Mouse (Mus musculus) heart, embryonic 15.5 days (tissue): ENCODE measurements around the gene Pnldc1. TPM values are rescaled to one million over a fixed set of nuclear protein-coding genes. Genes with fewer than 3 reads are reported as not detected.
"Not testable (repeated sequence)": the region's sequence is repeated elsewhere in the genome, so short reads cannot be mapped to it uniquely, and the experiment has no call there.

ENCODE experiments used
- ATAC-seq: fragments of 200-750 bp; cut with Nextera tagmentation; replicated peaks from 2 replicates; pipeline ENCODE4 v1.8.0; 2017; ENCODE audit warnings: low read depth, moderate TSS enrichment; ENCODE audit not compliant: insufficient number of reproducible peaks, insufficient read depth, low FRiP score
- H3K27ac ChIP-seq: fragments of 300-500 bp; sonication (generic); 2 replicates; pipeline ENCODE4 v1.5.1; 2015; ENCODE audit warnings: mild to moderate bottlenecking, inconsistent platforms
- H3K27me3 ChIP-seq: fragments of 300-500 bp; sonication (generic); 2 replicates; pipeline ENCODE4 v1.6.1; 2015; ENCODE audit warnings: inconsistent platforms
- H3K36me3 ChIP-seq: fragments of 300-500 bp; sonication (generic); 2 replicates; pipeline ENCODE4 v1.6.1; 2015; ENCODE audit warnings: mild to moderate bottlenecking, inconsistent platforms
- H3K4me1 ChIP-seq: fragments of 300-500 bp; sonication (generic); replicated peaks from 2 replicates; pipeline ENCODE4 v1.6.1; 2015; ENCODE audit warnings: inconsistent platforms
- H3K4me2 ChIP-seq: fragments of 300-500 bp; sonication (generic); 2 replicates; pipeline ENCODE4 v1.6.1; 2015; ENCODE audit warnings: inconsistent platforms, mild to moderate bottlenecking, moderate library complexity
- H3K4me3 ChIP-seq: fragments of 300-500 bp; sonication (generic); 2 replicates; pipeline ENCODE4 v1.5.1; 2015; ENCODE audit warnings: mild to moderate bottlenecking, inconsistent platforms
- H3K9ac ChIP-seq: fragments of 300-500 bp; sonication (generic); 2 replicates; pipeline ENCODE4 v1.6.1; 2015; ENCODE audit warnings: mild to moderate bottlenecking, inconsistent platforms
- H3K9me3 ChIP-seq: fragments of 300-500 bp; sonication (generic); replicated peaks from 2 replicates; pipeline ENCODE4 v1.6.1; 2016; ENCODE audit warnings: inconsistent platforms
- WGBS: fragments of 180-500 bp; shearing (Covaris S2); methylation state at CpG from one replicate; pipeline ENCODE4 v1.1.7; 2015; ENCODE audit warnings: mixed read lengths; 5-methylcytosine and 5-hydroxymethylcytosine counted together
- polyA plus RNA-seq: library from polyadenylated mRNA; unstranded; fragments of >200 nt; fragmentation: Nextera tagmentation; extraction: Ambion mirVana; gene quantifications from 2 replicates; pipeline ENCODE4 v1.2.1, GENCODE M21; 2015

Pnldc1 gene
- polyA plus RNA-seq, 1 experiment from 2014 or later, result 0.77 TPM

DNA sequence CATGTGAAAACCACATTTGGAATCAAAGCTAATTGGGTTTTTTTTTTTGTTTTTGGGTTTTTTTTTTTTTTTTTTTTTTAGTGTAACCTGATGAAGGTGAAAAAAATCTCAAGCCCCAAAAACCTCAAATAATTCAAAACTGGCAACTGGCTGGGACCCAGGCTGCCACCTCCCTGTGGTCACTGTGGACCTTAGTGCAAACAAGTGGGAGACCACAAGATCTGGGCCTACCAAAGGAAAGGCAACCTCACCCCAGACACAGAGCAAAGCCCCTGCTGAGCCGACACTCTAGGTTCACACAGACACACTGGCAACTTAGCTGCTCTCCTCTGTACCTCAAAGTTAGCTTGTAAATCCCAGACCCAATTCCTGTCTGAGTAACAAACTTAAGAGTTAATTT is 5.7 kb downstream of the Pnldc1 start:
- ATAC-seq, result no peak
- no peak overlapping the region for H3K4me3 ChIP-seq
- H3K36me3 ChIP-seq, result peaks cover 12% of the 10 kb centered on the region; the same call in 1 of the 2 replicates
- no peak overlapping the region for H3K27ac ChIP-seq
- H3K9ac ChIP-seq, result no peak overlapping the region
- 90% methylated on average over 1 of the region's 1 CpGs for WGBS
- no peak overlapping the region for H3K4me2 ChIP-seq
- no peaks in the 10 kb centered on the region for H3K27me3 ChIP-seq
- H3K4me1 ChIP-seq, result no peaks in the 10 kb centered on the region
- no peaks in the 10 kb centered on the region for H3K9me3 ChIP-seq

DNA sequence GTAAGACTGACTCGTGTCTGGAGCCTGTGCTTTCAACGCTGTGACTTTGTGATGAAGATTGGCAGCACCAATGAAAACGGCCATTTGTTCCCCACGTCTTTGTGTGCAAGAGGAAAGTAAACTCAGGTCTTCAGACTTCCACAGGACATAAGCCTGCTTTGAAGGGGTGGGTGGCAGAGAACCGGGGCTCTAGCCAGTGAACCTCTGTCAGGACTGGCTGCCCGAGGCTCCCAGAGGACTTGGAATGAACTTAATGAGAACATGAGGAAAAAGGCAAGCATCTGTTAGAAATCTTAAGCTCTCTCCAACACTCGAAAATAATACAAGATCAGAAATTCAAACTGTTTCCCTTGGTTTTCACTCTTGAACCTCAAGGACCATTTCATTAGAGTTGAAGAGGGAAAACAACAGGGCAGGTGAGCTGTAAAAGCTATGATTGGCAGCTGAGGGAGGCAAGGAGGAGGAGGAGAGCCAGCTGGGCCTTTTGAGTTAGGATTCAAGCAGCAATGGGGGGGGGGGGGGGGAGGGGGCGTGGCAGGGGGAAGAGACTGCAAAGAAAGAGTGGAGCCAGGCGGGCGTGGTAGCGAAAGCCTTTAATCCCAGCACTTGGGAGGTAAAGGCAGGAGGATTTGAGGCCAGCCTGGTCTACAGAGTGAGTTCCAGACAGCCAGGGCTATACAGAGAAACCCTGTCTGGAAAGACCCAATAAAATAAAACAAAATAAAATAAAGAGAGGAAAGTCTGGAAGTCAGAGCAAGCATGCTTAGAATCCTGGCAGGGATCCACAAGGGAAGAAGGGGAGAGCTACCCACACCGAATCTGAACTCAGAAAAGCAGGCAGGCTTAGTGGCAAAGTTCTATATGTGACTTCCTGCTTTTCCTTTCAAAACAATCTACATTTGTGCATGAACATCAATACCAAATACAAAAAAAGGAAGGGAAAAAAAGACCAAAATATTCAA is 6.4 kb downstream of the Pnldc1 start:
- Histone ChIP-seq H3K4me3 (no peak overlapping the region), H3K36me3 (peaks cover 15% of the 10 kb centered on the region; the same call in 1 of the 2 replicates), H3K4me2 (no peak overlapping the region), H3K27me3 (no peaks in the 10 kb centered on the region), H3K27ac (no peak overlapping the region), H3K4me1 (no peaks in the 10 kb centered on the region), H3K9me3 (no peaks in the 10 kb centered on the region), H3K9ac (no peak overlapping the region)
- 63% methylated on average over 11 of the region's 12 CpGs for WGBS
- ATAC-seq, result no peak

DNA sequence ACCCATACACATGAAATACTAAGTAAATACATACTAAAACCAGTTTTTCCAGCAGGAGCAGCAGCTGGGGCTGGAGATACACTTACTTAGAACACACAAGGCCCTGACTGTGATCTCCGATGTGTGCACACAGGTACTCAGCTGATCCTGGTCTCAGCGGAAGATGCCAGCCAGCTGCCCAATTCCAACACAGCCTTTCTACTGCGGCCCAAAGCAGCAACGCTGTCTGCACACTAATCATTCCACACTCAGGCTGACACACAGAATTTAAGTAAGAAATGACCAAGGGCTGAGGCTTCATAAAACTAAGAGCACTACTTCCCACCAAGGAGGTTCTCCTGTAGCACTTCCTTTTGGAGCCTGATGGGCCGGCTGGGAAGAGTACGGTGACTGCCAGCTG is 7.7 kb downstream of the Pnldc1 start:
- Histone ChIP-seq H3K4me3 (no peak overlapping the region), H3K27me3 (no peaks in the 10 kb centered on the region), H3K4me1 (no peaks in the 10 kb centered on the region), H3K27ac (no peak overlapping the region), H3K4me2 (no peak overlapping the region), H3K9ac (no peak overlapping the region), H3K36me3 (peaks cover 15% of the 10 kb centered on the region; the same call in 1 of the 2 replicates), H3K9me3 (no peaks in the 10 kb centered on the region)
- no peak for ATAC-seq
- 92% methylated on average over 6 of the region's 6 CpGs for WGBS

DNA sequence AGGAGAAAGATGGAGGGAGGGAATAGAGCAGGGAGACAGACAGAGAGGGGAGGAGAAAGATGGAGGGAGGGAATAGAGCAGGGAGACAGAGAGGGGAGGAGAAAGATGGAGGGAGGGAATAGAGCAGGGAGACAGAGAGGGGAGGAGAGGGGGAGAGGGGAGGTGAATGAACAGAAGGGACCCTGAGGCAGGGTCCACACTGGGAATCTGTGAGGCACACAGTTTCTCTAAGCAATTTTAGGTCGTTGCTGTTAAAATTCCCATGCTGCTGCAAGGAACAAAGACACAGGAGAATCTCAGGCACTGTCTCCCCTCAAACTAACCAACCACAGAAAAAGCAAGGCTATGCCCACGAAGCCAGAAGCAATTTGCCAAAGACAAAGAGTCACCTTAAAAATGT is 11.4 kb downstream of the Pnldc1 start:
- 47% methylated on average over 2 of the region's 2 CpGs for WGBS
- peaks cover 15% of the 10 kb centered on the region; the same call in 1 of the 2 replicates for H3K36me3 ChIP-seq
- ATAC-seq, result not testable (repeated sequence)

DNA sequence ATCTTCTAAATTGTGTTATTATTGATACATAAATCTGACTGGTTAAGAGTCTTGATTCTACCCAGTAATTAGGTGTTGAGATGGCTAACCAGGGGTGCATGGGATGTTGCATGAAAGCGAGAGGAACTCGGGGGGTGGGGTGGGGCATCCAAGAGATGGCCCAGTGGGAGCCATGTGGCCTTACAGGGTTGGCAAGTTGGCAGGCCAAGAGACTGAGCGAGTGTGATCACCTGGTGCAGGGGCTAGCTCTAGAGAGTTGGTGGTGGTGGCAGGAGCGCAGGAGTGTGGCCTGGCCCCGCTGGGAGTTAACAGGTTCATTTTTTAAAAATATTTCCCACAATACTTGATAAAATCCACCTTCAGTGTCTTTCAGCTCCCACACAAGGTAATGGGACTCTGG is 12.4 kb downstream of the Pnldc1 start:
- Histone ChIP-seq H3K9ac (no peak overlapping the region), H3K36me3 (peaks cover 14% of the 10 kb centered on the region; the same call in 1 of the 2 replicates), H3K4me2 (no peak overlapping the region), H3K4me3 (no peak overlapping the region), H3K9me3 (no peaks in the 10 kb centered on the region), H3K27ac (no peak overlapping the region), H3K27me3 (no peaks in the 10 kb centered on the region), H3K4me1 (no peaks in the 10 kb centered on the region)
- no peak for ATAC-seq
- WGBS, result 90% methylated on average over 5 of the region's 5 CpGs

More for the DNA sequence above, 11.4 kb downstream of the Pnldc1 start:
- H3K9me3 ChIP-seq, H3K4me2 ChIP-seq, H3K4me1 ChIP-seq, H3K9ac ChIP-seq, H3K4me3 ChIP-seq, H3K27ac ChIP-seq, H3K27me3 ChIP-seq: not testable (repeated sequence)

DNA sequence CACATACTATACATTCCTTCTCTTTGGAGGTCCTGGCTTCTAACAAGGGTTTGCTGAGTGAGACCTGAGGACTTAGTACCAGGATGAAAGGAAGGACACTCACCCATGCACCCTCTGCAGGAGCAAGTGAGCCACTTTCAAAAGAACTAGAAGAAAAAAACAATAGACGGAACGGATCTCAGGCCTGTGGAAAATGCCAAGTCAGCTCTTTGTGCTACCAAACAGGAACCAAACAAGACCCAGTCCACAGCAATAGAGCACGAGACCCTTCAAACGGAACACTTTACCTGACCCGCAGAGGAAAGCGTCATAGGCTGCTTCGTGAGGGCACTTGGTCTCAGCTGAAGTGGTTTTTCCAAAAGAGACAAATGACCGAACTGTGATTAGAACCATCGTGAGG is 18.0 kb downstream of the Pnldc1 start:
- ATAC-seq, result no peak
- Histone ChIP-seq H3K27ac (no peak overlapping the region), H3K4me2 (no peak overlapping the region), H3K9me3 (no peaks in the 10 kb centered on the region), H3K4me3 (no peak overlapping the region), H3K9ac (no peak overlapping the region), H3K27me3 (no peaks in the 10 kb centered on the region), H3K4me1 (peaks cover 8% of the 10 kb centered on the region), H3K36me3 (0 out of 2 replicates have a peak, but pooled peaks cover 3% of the 10 kb centered on the region)
- WGBS, result 74% methylated on average over 9 of the region's 9 CpGs

DNA sequence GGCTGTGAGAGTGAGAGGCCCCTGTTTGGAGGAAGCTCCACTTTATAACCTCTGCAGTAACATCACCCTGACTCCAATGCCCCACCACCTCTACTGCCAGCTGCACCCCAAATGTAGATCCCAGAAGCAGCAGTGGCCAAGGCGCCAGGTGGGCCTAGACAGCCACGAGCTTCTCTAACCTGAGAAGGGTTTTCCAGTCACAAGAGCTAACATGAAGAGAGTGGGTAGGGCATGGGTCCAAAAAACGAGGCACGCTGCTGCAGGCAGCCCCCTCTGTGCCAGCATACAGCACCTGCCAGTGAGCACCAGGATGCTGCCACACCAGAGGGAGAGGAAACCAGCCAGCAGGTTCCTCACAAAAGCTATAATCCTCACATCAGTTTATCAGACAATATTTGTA is 19.0 kb downstream of the Pnldc1 start:
- WGBS, result 82% methylated on average over 4 of the region's 4 CpGs
- peaks cover 16% of the 10 kb centered on the region for H3K4me1 ChIP-seq
- ATAC-seq, result no peak

DNA sequence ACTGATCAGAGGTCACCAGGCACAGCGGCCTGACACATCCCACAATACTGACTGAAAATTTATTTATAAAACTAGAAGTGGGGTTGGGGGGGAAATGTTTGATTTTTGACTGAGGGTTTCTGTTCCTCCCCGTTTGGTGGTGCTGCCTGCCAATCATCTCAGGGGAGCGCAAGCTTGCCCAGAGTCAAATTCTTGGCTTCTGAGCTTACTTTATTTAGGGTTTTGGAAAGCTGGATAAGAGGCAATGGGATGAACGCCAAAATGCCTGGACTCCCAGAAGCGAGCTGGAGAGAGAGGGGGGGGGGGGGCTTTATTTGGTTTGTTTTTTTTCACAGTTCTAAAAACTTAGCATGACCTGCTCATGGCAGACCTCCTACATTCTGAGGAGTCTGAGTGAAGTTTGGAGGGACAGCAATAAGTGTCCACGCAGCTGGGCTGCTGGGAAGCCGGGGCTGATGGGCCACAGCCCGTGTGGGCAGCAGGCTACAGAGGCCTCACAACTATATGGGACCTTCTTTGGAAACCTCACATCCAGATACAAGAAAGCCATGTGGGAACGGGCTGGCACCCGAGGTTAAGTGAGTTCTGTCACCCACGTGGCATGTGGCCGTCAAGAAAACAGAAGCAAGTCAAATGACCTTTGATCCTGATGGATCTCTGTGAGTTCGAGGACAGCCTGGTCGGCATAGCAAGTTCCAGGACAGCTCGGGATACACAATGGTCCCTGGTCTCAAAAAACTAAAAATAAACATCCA is 22.8 kb downstream of the Pnldc1 start:
- 52% methylated on average over 15 of the region's 15 CpGs for WGBS
- 0 out of 2 replicates have a peak, but pooled peaks have one; percentile 45 for ATAC-seq
- H3K27ac ChIP-seq, result peak overlapping the region; percentile 74

More for the DNA sequence above, 19.0 kb downstream of the Pnldc1 start:
- H3K27me3 ChIP-seq, result no peaks in the 10 kb centered on the region
- H3K27ac ChIP-seq, result no peak overlapping the region
- no peak overlapping the region for H3K4me3 ChIP-seq
- H3K4me2 ChIP-seq, result no peak overlapping the region
- no peaks in the 10 kb centered on the region for H3K9me3 ChIP-seq
- no peak overlapping the region for H3K9ac ChIP-seq
- H3K36me3 ChIP-seq, result 0 out of 2 replicates have a peak, but pooled peaks cover 3% of the 10 kb centered on the region

DNA sequence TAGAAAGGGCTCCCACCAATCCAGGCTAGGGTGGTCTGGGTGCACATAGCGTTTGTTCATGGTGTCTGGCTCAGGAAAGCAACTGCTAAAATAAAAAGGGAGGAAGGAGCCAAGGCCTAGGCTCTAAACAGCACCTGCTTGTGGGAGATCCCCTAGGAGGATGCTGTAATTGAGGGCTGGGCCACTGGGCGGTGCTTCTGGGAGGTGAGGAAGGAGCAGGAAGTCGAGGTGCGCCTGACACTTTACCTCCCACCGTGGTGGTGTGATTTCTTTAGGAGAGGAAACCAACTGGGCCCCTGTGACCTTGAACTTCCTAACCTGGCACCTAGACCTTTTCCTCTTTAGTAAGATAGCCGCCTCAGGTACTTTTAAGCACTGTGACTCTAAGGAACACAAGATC is 23.4 kb downstream of the Pnldc1 start:
- Histone ChIP-seq H3K9me3 (no peaks in the 10 kb centered on the region), H3K9ac (no peak overlapping the region), H3K27ac (peak overlapping the region; percentile 74), H3K4me1 (peaks cover 16% of the 10 kb centered on the region), H3K27me3 (no peaks in the 10 kb centered on the region), H3K4me3 (no peak overlapping the region), H3K4me2 (no peak overlapping the region), H3K36me3 (no peaks in the 10 kb centered on the region)
- ATAC-seq, result no peak
- WGBS, result 36% methylated on average over 6 of the region's 6 CpGs

More for the DNA sequence above, 22.8 kb downstream of the Pnldc1 start:
- no peak overlapping the region for H3K9ac ChIP-seq
- no peaks in the 10 kb centered on the region for H3K27me3 ChIP-seq
- no peaks in the 10 kb centered on the region for H3K9me3 ChIP-seq
- 0 out of 2 replicates have a peak, but pooled peaks cover 2% of the 10 kb centered on the region for H3K36me3 ChIP-seq
- H3K4me1 ChIP-seq, result peaks cover 16% of the 10 kb centered on the region
- H3K4me3 ChIP-seq, result no peak overlapping the region
- H3K4me2 ChIP-seq, result no peak overlapping the region

DNA sequence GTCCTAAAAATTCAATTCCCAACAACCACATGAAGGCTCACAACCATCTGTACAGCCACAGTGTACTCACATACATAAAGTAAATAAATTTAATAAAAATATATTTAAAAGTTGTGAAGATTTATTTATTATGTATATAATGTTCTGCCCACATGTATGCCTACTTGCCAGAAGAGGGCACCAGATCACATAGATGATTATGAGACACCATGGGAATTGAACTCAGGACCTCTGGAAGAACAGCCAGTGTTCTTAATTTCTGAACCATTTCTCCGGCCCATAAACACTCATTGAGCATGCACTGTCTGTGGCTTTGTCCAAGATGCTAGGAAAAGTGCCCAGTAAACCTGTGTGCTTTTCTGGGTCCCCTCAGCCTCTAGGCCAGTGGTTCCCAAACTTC is 28.8 kb downstream of the Pnldc1 start:
- Histone ChIP-seq H3K27me3 (peaks cover 4% of the 10 kb centered on the region; the same call in 1 of the 2 replicates), H3K9me3 (no peaks in the 10 kb centered on the region), H3K27ac (no peak overlapping the region), H3K4me1 (no peaks in the 10 kb centered on the region; the same call in 1 of the 2 replicates), H3K4me3 (no peak overlapping the region), H3K4me2 (no peak overlapping the region), H3K36me3 (no peaks in the 10 kb centered on the region), H3K9ac (no peak overlapping the region)
- WGBS, result 79% methylated on average over 1 of the region's 1 CpGs
- no peak for ATAC-seq

DNA sequence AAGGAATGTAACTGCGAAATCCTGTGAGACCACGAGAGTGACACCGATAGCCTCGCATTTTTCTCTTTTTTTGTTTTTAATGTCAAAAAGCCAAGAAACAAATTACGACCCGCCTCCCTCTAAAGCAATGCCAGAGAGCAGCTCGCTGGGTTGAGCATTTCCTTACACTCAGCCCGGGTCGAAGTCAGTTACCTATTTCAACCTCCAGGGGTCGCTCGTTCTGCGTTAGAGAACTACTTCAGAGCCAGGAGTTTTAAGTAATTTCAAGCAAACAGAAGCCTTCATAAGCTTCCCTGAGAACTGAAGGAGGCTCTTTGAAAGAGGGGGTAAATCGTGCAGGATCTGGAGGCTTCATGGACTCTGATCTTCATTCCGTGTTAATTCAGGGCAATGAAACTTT is 29.9 kb downstream of the Pnldc1 start:
- H3K36me3 ChIP-seq, result no peaks in the 10 kb centered on the region
- H3K4me3 ChIP-seq, result peak overlapping the region; percentile 19
- ATAC-seq, result no peak; the same call in 1 of the 2 replicates
- WGBS, result 2% methylated on average over 14 of the region's 14 CpGs
- peaks cover 4% of the 10 kb centered on the region; the same call in 1 of the 2 replicates for H3K27me3 ChIP-seq
- no peaks in the 10 kb centered on the region; the same call in 1 of the 2 replicates for H3K4me1 ChIP-seq
- H3K9me3 ChIP-seq, result no peaks in the 10 kb centered on the region
- H3K4me2 ChIP-seq, result peak overlapping the region; percentile 64
- H3K27ac ChIP-seq, result no peak overlapping the region
- peak overlapping the region; percentile 41 for H3K9ac ChIP-seq
